Mouse (Mus musculus): Measurements from ENCODE around the gene Mrps15. TPM values are rescaled to one million over a fixed set of nuclear protein-coding genes. Genes with fewer than 3 reads are reported as not detected.

Gene Mrps15
- polyA plus RNA-seq, 1 experiment from 2014 or later: 148 TPM

DNA sequence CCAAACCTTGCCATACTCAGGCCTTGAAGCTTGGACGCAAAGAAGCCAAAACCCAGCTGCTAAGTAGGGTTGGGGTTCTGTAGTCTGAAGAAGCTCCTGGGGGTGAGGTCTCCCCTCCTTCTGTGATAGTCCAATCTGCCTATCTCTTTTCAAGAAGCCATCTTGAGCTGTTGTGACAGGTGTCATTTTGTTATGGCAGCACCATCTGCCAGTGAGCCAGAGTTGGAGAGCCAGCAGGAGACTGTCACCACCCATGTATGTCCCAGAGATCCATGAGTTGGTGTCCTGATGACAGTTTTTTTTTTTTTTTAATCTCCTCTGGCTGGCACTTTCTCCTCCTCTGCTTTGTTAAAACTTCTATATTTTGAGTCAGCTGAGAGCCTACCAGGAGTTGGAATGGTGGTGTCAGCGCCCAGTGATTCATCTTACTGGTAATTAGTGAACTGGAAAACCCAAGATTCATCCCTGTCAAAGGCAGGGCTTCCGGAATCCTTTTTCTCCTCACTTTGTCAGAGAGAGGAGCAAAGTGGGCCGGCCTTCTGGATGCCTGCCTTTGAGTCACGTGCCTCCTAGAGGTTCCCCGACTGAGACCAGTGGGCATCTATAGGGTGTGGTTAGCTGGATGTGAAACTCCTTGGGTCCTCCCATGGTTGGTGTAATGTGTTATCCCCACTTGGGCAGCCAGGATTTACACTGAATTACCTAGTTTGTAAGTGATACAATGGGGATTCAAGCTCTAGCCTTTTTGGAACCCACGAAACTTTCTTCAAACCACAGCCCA lies 55.5 kb downstream of the Mrps15 start:
- Histone ChIP-seq H3K27ac (ENCODE audit: low read depth) (peak overlapping the region; percentile 85), H3K4me2 (ENCODE audit: low read length) (peak overlapping the region; percentile 85), H3K9ac (ENCODE audit: low read length) (peak overlapping the region; percentile 40; the same call in 1 of the 2 replicates), H3K4me1 (replicated peaks; ENCODE audit: control insufficient read depth, insufficient read depth, low read length) (peaks cover 21% of the 10 kb centered on the region), H3K4me3 (ENCODE audit: low read depth, low read length) (no peak overlapping the region), H3K27me3 (replicated peaks; ENCODE audit: control insufficient read depth, insufficient read depth, low read length) (no peaks in the 10 kb centered on the region), H3K9me3 (ENCODE audit: control insufficient read depth, low read length) (no peaks in the 10 kb centered on the region), H3K36me3 (ENCODE audit: control insufficient read depth, insufficient read depth, low read length) (0 out of 2 replicates have a peak, but pooled peaks cover 4% of the 10 kb centered on the region)
- ATAC-seq (replicated peaks; ENCODE audit: low FRiP score, low TSS enrichment, low read depth): no peak
- 48% methylated on average over 7 of the region's 7 CpGs for WGBS
- no peak for DNase-seq (ENCODE audit: low spot score)

DNA sequence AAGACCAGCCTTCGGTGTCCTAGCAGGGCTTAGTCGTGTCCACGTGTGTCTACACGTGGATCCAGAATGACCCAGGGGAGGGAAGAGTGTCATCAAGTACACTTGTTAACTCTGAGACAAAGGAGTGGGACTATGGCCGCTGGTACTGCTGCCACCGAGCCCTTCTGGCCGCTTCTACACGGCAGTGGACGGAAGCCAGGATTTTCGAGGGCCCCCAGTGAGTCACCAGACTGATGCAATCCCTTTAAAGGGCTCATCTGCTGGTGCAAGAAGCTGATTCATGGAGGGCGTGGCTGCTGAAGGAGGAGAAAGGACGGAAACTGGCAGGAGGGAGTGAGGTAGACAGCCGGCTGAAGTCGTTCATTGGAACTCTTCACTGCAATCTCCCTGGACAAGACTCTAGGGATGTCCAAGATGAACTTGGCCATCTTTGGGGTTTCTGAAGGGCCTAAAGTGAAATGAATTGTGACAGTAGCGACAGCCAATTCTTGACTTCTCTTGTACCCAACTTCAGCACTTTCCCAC lies 56.4 kb downstream of the Mrps15 start:
- WGBS: 1% methylated on average over 15 of the region's 15 CpGs
- Histone ChIP-seq H3K4me3 (ENCODE audit: low read depth, low read length) (peak overlapping the region; percentile 65), H3K4me1 (replicated peaks; ENCODE audit: control insufficient read depth, insufficient read depth, low read length) (peaks cover 21% of the 10 kb centered on the region), H3K9ac (ENCODE audit: low read length) (peak overlapping the region; percentile 40), H3K27me3 (replicated peaks; ENCODE audit: control insufficient read depth, insufficient read depth, low read length) (no peaks in the 10 kb centered on the region), H3K9me3 (ENCODE audit: control insufficient read depth, low read length) (no peaks in the 10 kb centered on the region), H3K4me2 (ENCODE audit: low read length) (peak overlapping the region; percentile 85), H3K27ac (ENCODE audit: low read depth) (peak overlapping the region; percentile 85), H3K36me3 (ENCODE audit: control insufficient read depth, insufficient read depth, low read length) (0 out of 2 replicates have a peak, but pooled peaks cover 4% of the 10 kb centered on the region)
- DNase-seq (ENCODE audit: low spot score) (peak; percentile 89), ATAC-seq (replicated peaks; ENCODE audit: low FRiP score, low TSS enrichment, low read depth) (peak; percentile 73)

DNA sequence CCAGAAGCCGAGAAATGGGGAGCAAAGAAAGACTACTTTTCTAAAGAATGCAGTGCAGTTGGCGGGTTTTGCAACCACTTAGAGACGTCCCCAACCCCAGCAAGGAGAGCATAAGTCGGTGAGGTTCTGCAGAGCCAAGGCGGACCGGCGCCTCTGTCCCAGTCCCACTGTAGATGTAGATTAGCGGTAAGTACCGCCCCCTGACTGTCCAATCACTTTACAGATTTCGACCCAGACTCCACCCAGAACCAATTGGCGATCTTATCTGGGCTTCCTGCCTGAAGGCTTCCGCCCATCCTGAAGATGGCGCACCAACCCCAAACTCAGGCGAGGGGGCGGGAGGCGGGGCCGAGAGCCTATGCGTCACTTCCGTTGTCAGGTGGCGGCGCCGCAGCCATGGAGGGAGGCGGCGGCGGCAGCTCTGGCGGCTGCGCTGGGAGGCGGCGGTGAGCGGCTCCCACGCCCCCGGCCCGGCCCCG lies 56.9 kb downstream of the Mrps15 start, which contains the start of gene Stk40:
Gene Stk40, plus strand, starts transcription at position 368 of the 479 bp plus-strand sequence.
- Histone ChIP-seq H3K9ac (ENCODE audit: low read length) (peak within 1 kb of the TSS; percentile 72), H3K9me3 (ENCODE audit: control insufficient read depth, low read length) (no peaks in the 10 kb centered on the region), H3K4me2 (ENCODE audit: low read length) (peak within 1 kb of the TSS; percentile 85), H3K27ac (ENCODE audit: low read depth) (peak within 1 kb of the TSS; percentile 85), H3K4me3 (ENCODE audit: low read depth, low read length) (peak within 1 kb of the TSS; percentile 65), H3K36me3 (ENCODE audit: control insufficient read depth, insufficient read depth, low read length) (0 out of 2 replicates have a peak, but pooled peaks cover under 1% of the 10 kb centered on the region), H3K4me1 (replicated peaks; ENCODE audit: control insufficient read depth, insufficient read depth, low read length) (peaks cover 21% of the 10 kb centered on the region), H3K27me3 (replicated peaks; ENCODE audit: control insufficient read depth, insufficient read depth, low read length) (no peaks in the 10 kb centered on the region)
- DNase-seq (ENCODE audit: low spot score) (peak; percentile 99), ATAC-seq (replicated peaks; ENCODE audit: low FRiP score, low TSS enrichment, low read depth) (peak; percentile 96)
- WGBS: under 1% methylated on average over 34 of the region's 34 CpGs

DNA sequence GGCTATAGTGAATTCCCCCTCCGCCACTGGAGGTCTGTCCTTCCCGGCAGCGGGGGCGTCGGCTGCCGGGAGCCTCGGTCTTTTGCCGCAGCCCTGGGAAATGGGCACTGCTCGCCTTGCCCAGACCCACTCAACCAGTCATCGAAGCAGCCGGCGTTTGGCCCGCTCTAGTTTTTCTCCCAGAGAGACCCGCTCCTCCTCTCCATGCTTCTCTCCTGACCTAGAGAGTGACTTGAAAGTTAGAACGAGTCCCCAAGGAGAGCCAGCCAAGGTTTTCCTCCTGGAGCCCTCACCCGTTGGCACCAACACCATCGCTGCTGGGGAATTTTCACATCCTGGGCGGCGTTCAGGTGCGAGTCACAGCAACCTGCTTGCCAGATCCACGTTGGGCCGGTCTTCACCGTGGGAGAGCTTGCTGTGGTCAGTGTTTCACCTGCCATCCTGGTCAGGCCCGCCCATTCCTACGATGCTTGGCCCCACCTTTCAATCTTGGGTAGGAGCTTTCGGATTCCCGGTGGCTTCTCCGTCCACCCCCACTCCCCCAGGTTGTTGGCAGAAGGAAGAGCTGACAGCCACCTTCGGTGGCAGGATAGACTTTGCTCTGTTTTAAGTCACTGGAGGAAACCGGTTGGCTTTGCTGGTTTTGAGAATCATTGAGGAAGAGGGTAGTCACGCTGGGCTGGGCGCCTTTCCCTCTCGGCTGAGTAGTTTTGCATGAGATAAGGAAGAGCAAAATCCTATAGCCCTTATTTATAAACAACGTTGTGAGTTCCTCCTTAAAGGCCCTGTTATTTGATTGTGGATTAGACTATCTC lies 57.7 kb downstream of the Mrps15 start:
- WGBS: 2% methylated on average over 34 of the region's 34 CpGs
- peak overlapping the region; percentile 65 for H3K4me3 ChIP-seq (ENCODE audit: low read depth, low read length)

More for the DNA sequence above, 57.7 kb downstream of the Mrps15 start:
- Histone ChIP-seq H3K4me2 (ENCODE audit: low read length) (peak overlapping the region; percentile 85), H3K27me3 (replicated peaks; ENCODE audit: control insufficient read depth, insufficient read depth, low read length) (no peaks in the 10 kb centered on the region), H3K9ac (ENCODE audit: low read length) (peak overlapping the region; percentile 72), H3K9me3 (ENCODE audit: control insufficient read depth, low read length) (no peaks in the 10 kb centered on the region), H3K4me1 (replicated peaks; ENCODE audit: control insufficient read depth, insufficient read depth, low read length) (peaks cover 24% of the 10 kb centered on the region), H3K27ac (ENCODE audit: low read depth) (no peak overlapping the region), H3K36me3 (ENCODE audit: control insufficient read depth, insufficient read depth, low read length) (no peaks in the 10 kb centered on the region)
- DNase-seq (ENCODE audit: low spot score) (peak; percentile 72), ATAC-seq (replicated peaks; ENCODE audit: low FRiP score, low TSS enrichment, low read depth) (no peak; the same call in 1 of the 2 replicates)

Other genes starting within 250 kb of the Mrps15 start
- 0.75 and 0.81 TPM in 2 replicates for gene Csf3r, start 22.4 kb upstream of the Mrps15 start, polyA plus RNA-seq (2014; fragmentation: Nextera tagmentation; extraction: Ambion mirVana)
- 12.1 and 13.5 TPM in 2 replicates for gene Oscp1, start 11.6 kb downstream of the Mrps15 start, polyA plus RNA-seq (2014; fragmentation: Nextera tagmentation; extraction: Ambion mirVana)
- gene Lsm10, start 49.7 kb downstream of the Mrps15 start, polyA plus RNA-seq (2014; fragmentation: Nextera tagmentation; extraction: Ambion mirVana): 55.6 and 58.5 TPM in 2 replicates
- gene Stk40, start 57.0 kb downstream of the Mrps15 start, polyA plus RNA-seq (2014; fragmentation: Nextera tagmentation; extraction: Ambion mirVana): 22.5 and 23.8 TPM in 2 replicates
- gene Eva1b, start 100.8 kb downstream of the Mrps15 start, polyA plus RNA-seq (2014; fragmentation: Nextera tagmentation; extraction: Ambion mirVana): 61.0 and 63.2 TPM in 2 replicates
- gene Sh3d21, start 116.6 kb downstream of the Mrps15 start, polyA plus RNA-seq (2014; fragmentation: Nextera tagmentation; extraction: Ambion mirVana): 7.4 and 7.9 TPM in 2 replicates
- 206 TPM in 2 replicates for gene Thrap3, start 155.8 kb downstream of the Mrps15 start, polyA plus RNA-seq (2014; fragmentation: Nextera tagmentation; extraction: Ambion mirVana)
- gene Map7d1, start 209.4 kb downstream of the Mrps15 start, polyA plus RNA-seq (2014; fragmentation: Nextera tagmentation; extraction: Ambion mirVana): 37.8 and 38.0 TPM in 2 replicates
- gene Trappc3, start 215.4 kb downstream of the Mrps15 start, polyA plus RNA-seq (2014; fragmentation: Nextera tagmentation; extraction: Ambion mirVana): 20.5 and 24.6 TPM in 2 replicates
- 5.3 and 6.7 TPM in 2 replicates for gene Col8a2, start 239.9 kb downstream of the Mrps15 start, polyA plus RNA-seq (2014; fragmentation: Nextera tagmentation; extraction: Ambion mirVana)

Measured in intestine, embryonic 14.5 days (tissue).